Mouse (Mus musculus) MEL (cell line): ENCODE measurements around the gene 1700025G04Rik.

Experiments used
- CHD1 ChIP-seq: IDR thresholded peaks from 2 replicates; pipeline ENCODE4 v1.6.1; 2012; ENCODE audit warnings: low read depth, mild to moderate bottlenecking, inconsistent platforms, low read length, improper control_type of control experiment
- CTCF ChIP-seq, 3 experiments: IDR thresholded peaks in 2 of 3; conservative IDR thresholded peaks in 1 of 3; 2 replicates each; pipeline ENCODE4 v1.5.1; 2011 to 2012; ENCODE audit warnings: low read length in 3 of 3, low read depth in 2 of 3, mild to moderate bottlenecking in 2 of 3, improper control_type of control experiment in 1 of 3, inconsistent platforms in 1 of 3, mixed read lengths in 1 of 3, moderate library complexity in 1 of 3; ENCODE audit not compliant: control insufficient read depth in 1 of 3, insufficient read depth in 1 of 3, poor library complexity in 1 of 3, severe bottlenecking in 1 of 3
- ETS1 ChIP-seq: IDR thresholded peaks from 2 replicates; pipeline ENCODE4 v1.6.1; 2012; ENCODE audit warnings: low read depth, mild to moderate bottlenecking, inconsistent platforms, low read length, improper control_type of control experiment, moderate library complexity
- GATA1 ChIP-seq: IDR thresholded peaks from 2 replicates; pipeline ENCODE4 v1.6.1; 2011; ENCODE audit warnings: low read depth, low read length, improper control_type of control experiment
- MYC ChIP-seq: IDR thresholded peaks from 2 replicates; pipeline ENCODE4 v1.6.1; 2011; ENCODE audit warnings: low read depth, mild to moderate bottlenecking, low read length, improper control_type of control experiment, moderate library complexity
- POLR2A ChIP-seq, 2 experiments: IDR thresholded peaks; 2 replicates each; pipeline ENCODE4 v1.6.1; 2011 to 2012; ENCODE audit warnings: low read length in 2 of 2, mild to moderate bottlenecking in 2 of 2, control low read depth in 1 of 2, improper control_type of control experiment in 1 of 2, low read depth in 1 of 2, moderate library complexity in 1 of 2; ENCODE audit not compliant: control insufficient read depth in 1 of 2, insufficient read depth in 1 of 2, poor library complexity in 1 of 2
- USF2 ChIP-seq, 2 experiments: IDR thresholded peaks; 2 replicates each; pipeline ENCODE4 v1.6.1; 2011 to 2012; ENCODE audit warnings: improper control_type of control experiment in 2 of 2, low read length in 2 of 2, borderline replicate concordance in 1 of 2, inconsistent platforms in 1 of 2, low read depth in 1 of 2, mild to moderate bottlenecking in 1 of 2; ENCODE audit not compliant: insufficient read depth in 1 of 2
- ZC3H11A ChIP-seq: IDR thresholded peaks from 2 replicates; pipeline ENCODE4 v1.6.1; 2012; ENCODE audit warnings: low read depth, mild to moderate bottlenecking, inconsistent platforms, low read length, improper control_type of control experiment
- ZMIZ1 ChIP-seq: IDR thresholded peaks from 2 replicates; pipeline ENCODE4 v1.6.1; 2012; ENCODE audit warnings: low read depth, mild to moderate bottlenecking, inconsistent platforms, low read length, improper control_type of control experiment, moderate library complexity

GRCm38 (mm10) chr1:151986024-151986778, 103.7 kb downstream of the 1700025G04Rik start:
- TF ChIP-seq POLR2A (IDR thresholded peaks at IDR 0.05; ENCODE audit: control insufficient read depth in 1 of 2, insufficient read depth in 1 of 2, low read depth in 1 of 2, low read length in 2 of 2, poor library complexity in 1 of 2): no peak
- no peak for TF ChIP-seq ETS1
- TF ChIP-seq ZMIZ1: no peak
- no peak for TF ChIP-seq CTCF (IDR thresholded peaks at IDR 0.05 in 2 of 3, conservative IDR thresholded peaks at IDR 0.05 in 1 of 3; ENCODE audit: control insufficient read depth in 1 of 3, insufficient read depth in 1 of 3, low read depth in 2 of 3, low read length in 3 of 3, poor library complexity in 1 of 3, severe bottlenecking in 1 of 3)
- TF ChIP-seq ZC3H11A: no peak
- no peak for TF ChIP-seq MYC
- no peak for TF ChIP-seq CHD1
- TF ChIP-seq USF2 (IDR thresholded peaks at IDR 0.05; ENCODE audit: borderline replicate concordance in 1 of 2, insufficient read depth in 1 of 2, low read depth in 1 of 2, low read length in 2 of 2): no peak
- no peak for TF ChIP-seq GATA1
